Mouse (Mus musculus) right cerebral cortex, adult 18-20 months (tissue): ENCODE data around the gene Xrcc6.
A peak's percentile ranks its signal among the peaks of the same experiment; 100 is the strongest.

ENCODE experiments used
- DNase-seq: peaks from one replicate; pipeline ENCODE4 v3.0.0; 2022; ENCODE audit warnings: mixed read lengths

Gene Xrcc6

DNA sequence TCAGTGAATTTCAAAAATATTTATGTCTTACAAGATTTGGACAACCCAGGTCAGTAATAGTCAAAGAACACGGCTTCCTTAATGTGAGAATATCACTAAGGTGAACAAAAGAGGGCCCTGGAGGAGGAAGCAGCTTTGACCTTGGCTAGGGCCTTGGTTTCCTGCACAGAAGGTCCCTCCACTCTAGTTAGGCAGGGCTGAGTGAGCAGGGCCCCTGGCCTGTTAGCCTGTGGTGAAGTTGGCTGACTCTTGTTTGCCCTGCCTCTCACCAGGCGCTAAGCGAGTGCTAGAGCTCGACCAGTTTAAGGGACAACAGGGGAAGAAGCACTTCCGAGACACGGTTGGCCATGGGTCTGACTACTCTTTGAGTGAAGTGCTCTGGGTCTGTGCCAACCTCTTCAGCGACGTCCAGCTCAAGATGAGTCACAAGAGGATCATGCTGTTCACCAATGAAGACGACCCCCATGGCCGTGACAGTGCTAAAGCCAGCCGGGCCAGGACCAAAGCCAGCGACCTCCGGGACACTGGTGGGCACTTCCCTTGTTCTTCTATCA, 35.0 kb downstream of the Xrcc6 start:
- no peak for DNase-seq

DNA sequence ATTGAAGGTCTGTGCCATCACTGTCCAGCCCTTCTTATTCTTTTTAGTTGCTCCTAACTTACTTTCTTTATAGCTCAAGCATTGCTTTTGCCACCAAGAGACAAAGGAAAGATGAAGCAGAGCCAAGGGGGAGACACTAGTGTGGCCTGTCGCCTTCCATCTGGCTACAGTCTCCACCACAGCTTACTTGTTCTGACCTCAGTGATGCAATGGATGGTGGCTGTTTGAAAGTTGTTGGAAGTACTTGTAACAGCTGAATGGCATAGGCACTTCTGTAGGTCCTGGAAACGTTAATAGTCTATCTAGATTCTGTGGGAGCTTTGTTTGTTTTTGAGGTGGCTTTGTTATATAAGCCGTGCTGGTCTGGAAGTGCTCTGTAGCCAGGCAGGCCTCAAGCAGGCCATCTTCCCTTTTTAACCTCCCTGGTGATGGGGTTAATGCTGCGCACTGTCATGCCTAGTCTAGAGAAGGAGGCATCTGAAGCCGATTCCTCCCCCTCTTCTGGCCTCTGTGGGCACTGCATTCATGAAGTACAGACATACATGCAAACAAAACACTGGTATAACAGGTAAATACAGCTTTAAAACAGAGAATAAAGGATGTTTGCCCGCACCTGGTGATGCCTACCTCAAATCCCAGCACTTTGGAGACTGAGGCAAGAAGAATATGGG, 36.5 kb downstream of the Xrcc6 start:
- DNase-seq, result no peak

DNA sequence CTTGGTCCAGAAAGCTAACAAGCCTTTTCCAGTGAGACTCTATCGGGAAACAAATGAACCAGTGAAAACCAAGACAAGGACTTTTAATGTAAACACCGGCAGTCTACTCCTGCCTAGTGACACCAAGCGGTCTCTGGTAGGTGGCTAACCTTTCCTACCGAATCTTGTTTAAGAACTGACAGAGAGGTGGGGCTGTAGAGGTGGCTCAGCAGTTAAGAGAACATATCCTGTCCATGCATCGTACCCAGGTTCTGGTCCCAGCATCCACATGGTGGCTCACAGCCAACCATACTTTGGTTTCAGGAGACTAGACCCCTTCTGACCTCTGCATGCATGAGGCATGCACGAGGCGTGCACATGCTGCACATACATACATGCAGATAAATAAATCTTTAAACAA, 39.6 kb downstream of the Xrcc6 start:
- DNase-seq, result no peak

DNA sequence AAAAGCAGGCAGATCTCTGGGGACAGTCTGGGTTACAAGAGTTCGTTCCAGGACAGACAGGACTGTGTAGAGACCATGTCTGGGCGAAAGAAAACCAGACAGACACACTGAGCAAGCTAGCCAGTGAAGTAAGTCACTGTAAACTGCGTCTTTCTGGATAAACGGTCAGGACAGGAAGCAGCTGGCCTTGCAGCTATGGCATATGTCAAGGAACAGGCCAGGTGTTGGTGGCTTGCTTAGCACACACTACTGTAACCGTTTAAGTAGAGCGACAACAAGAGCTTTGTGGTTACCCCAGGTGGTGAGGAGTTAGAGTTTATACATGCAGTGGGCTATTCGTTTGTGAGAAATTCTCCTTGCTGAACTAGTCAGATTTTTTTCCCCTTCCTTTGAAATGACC, 40.1 kb downstream of the Xrcc6 start:
- DNase-seq, result no peak

DNA sequence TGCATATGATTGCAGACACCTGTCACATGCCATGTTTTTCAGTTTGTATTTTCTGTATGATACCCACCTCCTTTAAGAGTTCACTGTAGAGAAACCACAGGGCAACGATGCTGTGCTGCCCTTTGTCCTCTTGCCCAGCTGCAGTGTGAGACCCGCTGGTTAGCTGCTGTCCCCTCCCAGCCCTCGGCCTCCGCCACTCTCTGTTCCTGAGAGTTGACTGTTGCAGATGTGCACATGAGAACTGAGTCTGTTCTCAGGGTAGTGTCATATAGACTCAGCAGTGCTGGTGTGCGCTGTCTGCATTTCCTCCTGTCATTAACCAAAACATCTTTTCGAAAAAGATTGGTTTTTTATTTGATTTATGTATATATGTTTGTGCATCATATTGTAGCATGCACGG, 44.8 kb downstream of the Xrcc6 start:
- no peak for DNase-seq

DNA sequence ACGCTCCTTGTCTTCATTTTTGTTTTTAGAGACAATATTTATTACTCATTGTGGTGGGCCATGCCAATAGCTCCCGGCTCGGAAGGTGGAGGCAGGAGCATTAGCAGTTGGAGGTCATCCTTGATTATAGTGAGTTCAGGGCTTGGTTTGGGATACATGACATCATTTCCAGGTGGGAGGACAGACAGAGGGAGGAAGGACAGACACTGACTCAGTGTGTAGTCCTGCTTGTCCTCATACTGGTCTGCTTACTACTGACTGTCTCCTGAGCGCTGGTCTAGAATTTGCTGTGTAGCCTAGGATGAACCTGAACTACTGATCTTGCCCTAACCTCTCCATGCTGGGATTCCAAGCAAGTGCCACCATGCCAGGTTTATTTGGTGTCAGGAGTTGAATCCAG, 46.1 kb downstream of the Xrcc6 start, which contains the start of gene Desi1:
Gene Desi1, minus strand, starts transcription at position 101 of the 400 bp plus-strand sequence.
- no peak for DNase-seq

DNA sequence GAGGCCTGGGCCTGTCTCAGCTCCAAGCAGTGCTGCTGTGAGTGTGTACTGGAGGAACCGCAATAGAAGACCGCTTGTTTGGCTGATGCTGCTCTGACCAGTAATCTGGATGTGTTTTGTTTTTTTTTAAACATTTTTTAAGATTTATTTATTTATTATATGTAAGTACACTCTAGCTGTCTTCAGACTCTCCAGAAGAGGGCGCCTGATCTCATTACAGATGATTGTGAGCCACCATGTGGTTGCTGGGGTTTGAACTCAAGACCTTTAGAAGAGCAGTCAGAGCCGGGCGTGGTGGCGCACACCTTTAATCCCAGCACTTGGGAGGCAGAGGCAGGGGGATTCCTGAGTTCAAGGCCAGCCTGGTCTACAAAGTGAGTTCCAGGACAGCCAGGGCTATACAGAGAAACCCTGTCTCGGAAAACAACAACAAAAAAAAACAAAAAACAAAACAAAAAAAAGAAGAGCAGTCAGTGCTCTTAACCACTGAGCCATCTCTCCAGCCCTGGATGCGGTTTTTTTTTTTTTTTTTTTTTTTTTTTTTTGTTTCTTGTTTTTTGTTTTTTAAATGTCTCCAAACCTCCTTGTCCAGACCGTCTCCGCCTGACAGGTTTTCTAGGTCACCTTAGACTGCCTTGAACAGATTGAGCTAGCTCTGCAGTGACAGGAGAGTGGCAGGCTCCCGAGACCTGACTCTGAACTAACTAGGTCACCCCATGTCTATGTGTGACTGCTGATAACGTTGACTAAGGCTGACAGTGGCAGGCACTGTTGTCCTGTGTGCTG, 48.5 kb downstream of the Xrcc6 start:
- peak; percentile 18 for DNase-seq

DNA sequence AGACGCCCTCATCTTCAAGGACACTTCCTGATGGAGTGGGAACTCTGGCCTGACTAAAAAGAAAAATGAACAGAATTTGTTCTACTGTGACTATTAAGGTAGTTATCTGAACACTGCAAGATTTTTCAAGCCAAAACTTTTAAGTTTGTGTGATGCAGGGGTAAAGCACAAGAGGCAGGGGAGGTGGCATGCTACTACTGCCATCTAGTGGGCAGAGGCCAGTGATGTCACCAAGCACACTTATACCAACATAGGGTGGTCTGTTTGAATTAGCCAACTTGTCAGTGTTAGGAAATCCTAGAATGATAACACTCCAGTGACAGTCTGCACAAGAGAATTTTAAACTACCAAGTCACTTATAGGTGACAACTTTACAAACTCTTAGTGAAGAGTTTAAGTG, 53.0 kb downstream of the Xrcc6 start:
- DNase-seq, result no peak

DNA sequence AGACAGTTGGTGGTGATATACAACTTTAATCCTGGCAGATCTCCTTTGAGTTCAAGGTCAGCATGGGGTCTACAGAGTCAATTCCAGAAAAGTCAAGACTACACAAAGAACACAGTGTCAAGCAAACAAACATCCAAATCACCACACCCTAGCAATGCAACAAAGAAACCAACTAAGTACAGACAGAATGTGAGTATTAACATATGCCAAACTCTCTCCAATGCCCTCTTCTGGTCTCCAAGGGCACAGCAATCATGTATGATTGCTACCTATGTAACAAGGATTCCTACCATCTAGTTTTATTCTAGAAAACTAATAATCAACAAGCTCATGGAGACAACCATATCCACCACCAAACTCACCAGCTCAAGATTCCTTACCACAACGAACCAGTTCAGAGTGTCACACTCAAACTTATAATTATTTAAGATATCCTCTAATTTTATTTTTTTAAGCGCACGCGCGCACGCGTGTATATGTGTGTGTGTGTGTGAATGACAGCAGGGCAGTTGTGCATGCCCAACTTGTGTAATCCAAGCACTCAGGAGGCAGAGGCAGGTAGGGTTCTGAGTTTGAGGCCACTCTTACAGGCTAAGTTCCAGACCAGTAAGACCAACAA, 56.6 kb downstream of the Xrcc6 start:
- no peak for DNase-seq

DNA sequence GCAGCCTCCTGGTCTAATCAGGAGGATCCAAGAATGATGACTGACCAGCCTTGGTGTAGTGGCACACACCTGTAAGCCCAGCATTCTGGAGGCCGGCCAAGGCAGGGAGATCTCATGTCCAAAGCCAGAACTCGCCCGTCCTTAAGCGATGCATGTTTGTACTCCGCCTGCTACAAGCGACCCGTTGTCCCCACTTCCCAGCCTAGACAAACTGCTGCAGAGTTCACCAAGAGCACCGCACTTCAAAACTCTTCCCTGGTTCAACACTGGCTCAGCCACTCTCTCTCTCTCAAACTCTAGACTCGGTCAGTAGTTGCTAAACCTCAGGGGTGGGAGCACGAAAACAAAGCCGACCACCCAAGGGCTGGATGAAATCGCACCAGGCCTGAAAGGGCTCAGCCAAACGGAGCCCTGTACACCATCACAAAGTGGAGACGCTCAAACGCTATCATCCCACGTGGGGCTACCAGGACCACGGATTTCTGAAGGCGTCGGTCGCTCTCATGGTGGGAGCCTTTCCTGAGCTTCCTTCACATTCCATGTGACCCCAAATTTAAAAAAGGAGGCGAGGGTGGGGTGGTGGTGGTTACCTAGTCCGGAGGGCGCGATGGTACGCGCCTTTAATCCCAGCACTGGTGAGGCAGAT, 58.7 kb downstream of the Xrcc6 start:
- DNase-seq, result no peak

DNA sequence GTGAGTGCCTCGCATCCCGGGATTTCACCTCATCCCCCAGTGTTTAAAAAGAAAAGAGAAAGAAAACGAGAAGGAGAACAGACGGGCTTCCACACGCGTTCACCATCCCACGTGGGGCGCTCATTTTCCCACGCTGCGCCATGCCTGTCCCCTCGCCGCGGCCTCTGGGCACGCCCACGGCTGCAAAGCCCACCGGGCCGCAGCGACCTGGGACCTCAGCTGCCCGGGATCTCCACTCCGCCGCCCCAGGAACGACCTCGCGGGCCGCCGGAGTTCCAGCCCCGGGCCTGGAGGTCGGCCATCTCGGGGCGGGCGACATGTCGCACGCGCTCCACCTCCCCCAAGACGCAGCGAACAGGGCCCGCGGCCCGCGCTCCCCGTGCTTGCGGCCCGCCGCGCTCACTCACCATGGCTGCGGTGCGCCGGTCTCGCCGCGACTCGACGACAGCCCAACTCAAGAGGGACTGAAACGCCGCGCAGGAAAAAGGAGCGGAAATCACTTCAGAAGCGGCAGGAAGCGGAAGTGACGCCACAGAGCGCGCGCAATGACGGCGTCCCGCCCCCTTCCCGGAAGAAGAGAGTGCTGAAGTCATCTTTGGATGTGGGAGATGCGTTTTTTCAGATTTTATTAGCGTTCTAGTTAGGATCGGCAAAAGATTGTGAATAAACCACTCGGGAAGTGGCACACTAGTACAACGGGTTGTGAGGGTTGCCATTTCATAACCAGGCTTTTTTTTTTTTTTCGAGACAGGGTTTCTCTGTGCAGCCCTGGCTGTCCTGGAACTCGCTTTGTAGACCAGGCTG, 59.6 kb downstream of the Xrcc6 start, which contains the start of gene Snu13:
Gene Snu13, minus strand, starts transcription at position 519 of the 804 bp plus-strand sequence.
- DNase-seq, result peak; percentile 94

DNA sequence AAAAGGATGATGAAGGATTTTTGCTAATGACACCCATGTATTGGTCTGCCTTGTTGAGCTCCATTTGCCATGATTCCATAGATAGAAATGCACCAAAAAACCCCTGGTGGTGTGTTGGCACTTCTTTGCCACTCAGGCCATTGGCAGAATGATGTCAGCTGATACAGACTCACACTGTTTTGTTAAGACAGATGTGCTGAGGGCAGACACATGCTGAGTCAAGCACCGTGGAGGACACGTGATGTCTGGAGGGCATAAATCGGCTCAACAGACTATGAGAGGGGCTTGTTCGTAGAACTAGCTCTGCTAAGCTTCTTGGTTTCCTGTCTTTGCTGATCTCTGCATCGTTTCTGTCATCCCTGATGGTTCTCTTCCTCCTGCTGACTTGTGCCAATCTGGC, 64.9 kb downstream of the Xrcc6 start:
- no peak for DNase-seq

DNA sequence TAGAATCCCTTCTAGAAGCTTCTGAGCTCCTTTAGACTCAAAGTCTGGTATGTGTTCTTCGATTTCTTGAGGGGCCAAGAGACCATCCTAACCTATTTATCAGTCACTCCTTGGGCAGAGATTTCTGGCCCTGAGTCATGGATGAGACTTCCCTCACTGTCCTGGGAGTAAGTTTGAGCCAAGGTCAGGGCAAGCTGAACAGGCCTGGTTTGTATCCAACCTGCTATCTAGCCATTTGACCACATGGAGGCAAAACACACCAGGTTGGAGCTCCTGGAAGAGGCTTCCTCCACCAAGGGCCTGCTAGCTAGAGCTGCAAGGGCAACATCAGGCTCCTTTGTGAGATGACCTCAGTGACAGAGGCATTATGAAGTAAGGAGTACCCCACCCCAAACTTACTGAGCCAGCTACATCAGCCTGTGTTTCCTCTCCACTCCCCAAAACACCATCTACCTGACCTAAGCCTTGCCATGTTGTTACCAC, 71.1 kb downstream of the Xrcc6 start, which contains the start of gene 4930407I10Rik:
Gene 4930407I10Rik, plus strand, starts transcription at position 433 of the 483 bp plus-strand sequence.
- no peak for DNase-seq

DNA sequence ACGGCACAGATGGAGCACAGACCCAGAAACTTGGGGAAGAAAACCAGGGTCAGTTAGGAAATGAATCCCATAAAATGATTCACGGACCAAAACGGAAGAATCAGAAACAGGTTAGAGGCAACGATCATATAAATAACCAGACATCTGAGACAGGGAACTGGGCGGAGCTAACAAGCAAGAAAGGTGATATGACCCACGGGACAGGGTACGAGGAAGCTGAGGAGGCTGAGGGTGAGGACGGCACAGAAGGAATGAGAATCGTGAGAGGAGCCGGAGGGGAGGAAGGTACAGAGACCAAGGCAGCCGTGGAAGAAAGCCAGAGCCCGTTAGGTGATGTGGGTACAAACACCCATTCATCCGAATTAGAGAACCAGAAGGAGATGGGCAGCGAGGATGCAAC, 76.3 kb downstream of the Xrcc6 start:
- no peak for DNase-seq

DNA sequence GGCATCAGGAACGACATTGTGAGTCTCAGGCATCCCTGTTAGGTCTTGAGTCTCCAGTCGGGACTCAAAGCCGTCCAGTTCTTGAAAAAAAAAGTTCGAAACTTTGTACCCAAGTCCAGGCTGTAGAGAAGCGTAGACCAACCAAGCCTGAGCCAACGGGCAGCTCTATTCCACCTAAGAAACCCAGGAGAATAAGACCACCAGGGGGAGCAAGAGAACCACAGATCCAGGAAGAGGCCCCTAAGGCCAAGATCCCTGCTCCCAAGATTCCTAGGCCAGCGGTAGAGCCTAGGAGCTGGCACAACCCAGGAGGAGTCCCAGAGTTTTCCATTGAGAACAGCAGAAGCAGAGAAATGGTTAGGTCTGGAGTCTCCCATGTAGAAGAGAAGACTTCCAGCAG, 77.9 kb downstream of the Xrcc6 start:
- DNase-seq, result peak; percentile 80

DNA sequence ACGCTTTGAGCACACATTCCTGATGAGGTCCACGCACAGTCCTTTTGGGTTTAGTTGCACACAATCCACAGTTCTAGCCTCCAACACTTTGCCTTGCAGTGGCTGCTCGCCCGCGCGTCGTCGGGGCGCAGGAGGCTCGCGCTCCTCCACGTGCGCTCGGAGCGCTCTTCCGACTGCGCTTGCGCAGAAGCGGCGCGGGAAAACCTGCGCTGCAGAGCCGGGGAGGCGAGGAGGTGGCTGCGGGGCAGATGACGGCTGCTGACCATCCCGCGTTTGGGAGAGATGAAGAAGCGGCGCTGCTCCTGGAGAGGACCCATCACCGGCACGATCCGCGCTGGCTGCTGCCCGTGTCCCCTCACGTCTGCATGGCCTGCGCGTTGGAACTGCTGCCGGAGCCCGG, 82.3 kb downstream of the Xrcc6 start, which contains the start of gene Mei1:
Gene Mei1, plus strand, starts transcription at position 99 of the 400 bp plus-strand sequence.
- no peak for DNase-seq

DNA sequence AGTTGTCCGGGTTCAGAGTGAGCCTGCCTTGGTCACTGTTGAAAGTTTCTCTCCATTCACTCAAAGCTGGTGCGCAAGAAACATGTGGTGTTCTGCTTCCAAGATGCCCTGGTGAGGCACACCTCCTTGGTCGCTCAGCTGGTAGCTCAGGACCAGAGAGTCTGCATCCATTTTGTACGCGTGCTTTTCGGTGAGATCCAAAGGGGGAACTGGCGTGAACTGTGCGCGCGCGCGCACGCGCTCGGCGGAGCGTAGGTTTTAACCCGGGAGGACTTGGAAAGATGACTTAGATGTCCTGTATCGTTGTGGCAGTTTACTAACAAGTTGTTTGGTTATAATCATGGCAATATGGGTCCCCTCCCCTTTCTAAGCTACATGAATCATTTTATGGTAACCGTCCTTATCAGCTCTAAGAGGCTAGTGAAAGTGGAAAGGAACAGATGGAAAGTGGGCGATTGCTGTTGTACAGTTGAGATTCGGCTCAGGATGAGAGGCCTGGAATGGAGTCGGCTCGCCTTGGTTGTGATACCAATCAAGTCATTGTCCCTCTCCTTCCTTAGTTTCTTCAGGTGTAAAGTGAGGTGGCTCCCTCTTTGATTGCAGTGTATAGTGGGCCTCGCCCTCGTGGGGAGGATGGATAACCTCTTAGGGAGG, 84.3 kb downstream of the Xrcc6 start:
- no peak for DNase-seq

DNA sequence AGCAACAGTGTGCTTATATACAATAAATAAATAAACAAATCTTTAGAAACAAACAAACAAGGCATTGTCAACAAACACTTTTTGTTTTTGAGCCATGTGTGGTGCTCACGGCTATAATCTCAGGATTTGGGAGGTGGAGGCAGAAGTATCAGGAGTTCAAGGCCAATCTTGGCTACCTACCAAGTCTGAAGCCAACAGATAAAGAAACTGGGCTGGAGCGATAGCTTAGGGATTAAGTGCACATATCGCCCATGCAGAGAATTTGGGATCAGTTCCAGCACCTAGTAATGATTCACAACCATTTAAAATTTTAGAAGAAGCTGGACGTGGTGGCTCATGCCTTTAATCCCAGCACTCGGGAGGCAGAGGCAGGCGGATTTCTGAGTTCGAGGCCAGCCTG, 85.9 kb downstream of the Xrcc6 start:
- DNase-seq, result no peak

DNA sequence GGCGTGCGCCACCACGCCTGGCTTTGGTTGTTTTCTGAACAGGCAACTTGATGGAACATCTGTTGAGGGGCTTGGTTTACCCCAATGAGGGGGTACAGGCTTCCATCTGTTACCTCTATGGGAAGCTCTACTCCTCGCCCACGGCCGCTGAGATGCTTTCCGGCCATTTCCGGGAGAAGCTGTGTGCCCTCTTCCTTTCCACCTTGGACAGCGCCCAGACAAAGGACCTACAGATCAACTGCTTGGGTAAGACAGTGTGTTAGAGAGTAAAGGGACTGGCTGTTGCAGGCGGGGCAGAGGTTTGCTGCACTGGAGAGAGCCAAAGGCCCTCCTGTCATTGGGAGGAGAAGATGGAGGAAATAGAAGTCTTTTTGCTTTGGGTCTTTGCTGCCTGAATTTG, 92.2 kb downstream of the Xrcc6 start:
- no peak for DNase-seq

DNA sequence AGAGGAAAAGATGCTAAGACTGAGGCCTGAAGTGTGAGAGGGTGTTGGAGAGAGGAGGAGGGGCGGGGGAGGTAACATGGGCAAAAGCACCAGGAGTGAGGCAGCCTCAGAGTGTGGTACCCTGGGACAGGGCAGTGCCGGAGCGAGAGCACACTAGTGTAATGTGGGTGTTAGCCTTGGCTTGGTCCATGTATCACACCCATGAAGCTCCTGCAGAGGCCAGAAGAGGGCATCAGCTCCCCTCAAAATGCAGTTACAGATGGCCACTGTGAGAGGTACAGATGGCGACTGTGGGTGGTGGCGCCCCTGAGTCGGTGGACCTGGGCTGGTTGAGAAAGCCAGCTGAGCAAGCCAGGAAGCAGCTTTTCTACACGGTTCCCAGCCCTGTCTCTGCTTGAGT, 93.5 kb downstream of the Xrcc6 start:
- peak; percentile 81 for DNase-seq

DNA sequence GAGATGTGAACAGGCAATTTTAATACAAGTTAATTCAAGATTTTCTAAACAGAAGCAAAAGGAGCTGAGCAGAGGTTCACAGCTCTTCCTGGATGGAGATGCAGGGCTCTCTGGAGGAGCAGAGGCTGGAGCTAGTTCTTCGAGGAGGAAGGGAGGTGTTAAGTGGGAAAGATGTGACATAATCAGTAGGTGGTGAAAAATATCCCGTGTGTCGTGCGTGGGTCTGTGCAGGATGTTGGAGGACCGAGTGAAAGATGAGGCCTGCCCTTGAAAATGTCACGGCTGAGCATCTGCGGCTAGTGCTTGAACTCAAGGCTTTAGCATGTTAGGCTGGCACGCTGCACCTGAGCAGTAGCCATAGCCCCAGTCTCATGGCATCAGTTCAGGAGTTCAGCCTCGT, 98.0 kb downstream of the Xrcc6 start:
- peak; percentile 78 for DNase-seq
